8 mouse cellular contexts compared by ENCODE assay signal in the genomic region with DNA sequence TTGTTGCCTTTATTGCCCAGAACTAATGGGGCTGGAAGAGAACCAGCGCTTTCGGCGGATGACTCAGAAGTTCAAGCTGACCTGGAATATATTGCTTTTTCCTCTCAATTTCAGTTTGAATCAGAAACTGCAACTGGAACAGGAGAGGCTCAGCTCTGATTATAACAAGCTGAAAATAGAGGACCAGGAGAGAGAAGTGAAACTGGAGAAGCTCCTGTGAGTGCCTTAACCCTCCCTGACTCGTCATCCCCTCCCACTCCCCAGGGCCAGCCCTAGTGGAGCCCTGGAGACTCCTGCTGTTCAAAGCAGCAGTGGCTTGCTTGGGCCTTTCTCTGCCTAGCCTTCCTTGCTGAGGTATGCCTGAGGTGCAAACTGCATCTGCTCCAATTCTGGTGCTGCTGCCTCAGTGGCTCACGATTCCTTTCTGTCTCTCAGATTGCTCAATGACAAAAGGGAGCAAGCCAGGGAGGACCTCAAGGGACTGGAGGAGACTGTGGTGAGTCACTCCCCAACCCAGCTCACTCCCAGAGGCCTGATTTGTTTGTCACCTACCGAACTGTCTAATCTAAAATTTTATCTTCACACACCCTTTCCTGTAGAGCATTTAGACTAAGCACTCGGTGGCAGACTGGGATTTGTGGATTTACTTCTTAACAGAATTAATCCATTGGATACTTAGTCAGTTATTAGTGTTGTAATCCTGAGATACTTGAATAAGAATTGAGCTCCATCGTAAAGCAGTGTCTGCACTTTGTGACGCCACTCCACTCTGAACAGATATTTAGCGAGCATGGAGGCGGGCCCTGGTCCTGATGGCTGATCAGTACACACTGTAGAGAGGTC. TPM values are rescaled to one million over a fixed set of nuclear protein-coding genes. Genes with fewer than 3 reads are reported as not detected.
A peak's percentile ranks its signal among the peaks of the same experiment; 100 is the strongest.
DNase-seq lines count a peak whose midpoint lies in the region; ATAC-seq and TF ChIP-seq lines count a peak whose summit lies in the region.

No protein-coding gene starts in this region.

- no peak for TF ChIP-seq CTCF in intestine, postnatal 0 days (IDR thresholded peaks at IDR 0.05; ENCODE audit: low read depth)
- no peak for TF ChIP-seq CTCF in thymus, adult 2 months (IDR thresholded peaks at IDR 0.05; ENCODE audit: borderline replicate concordance, control insufficient read depth, extremely low read depth, insufficient read depth, low read length, poor library complexity)

- H3K9me3 ChIP-seq in intestine, postnatal 0 days (ENCODE audit: control insufficient read depth) = no peaks in the 10 kb centered on the region

- H3K27me3 ChIP-seq in intestine, postnatal 0 days (replicated peaks; ENCODE audit: control insufficient read depth, insufficient read depth, low read length) = no peaks in the 10 kb centered on the region
- no peaks in the 10 kb centered on the region for H3K27me3 ChIP-seq in thymus, adult 2 months (ENCODE audit: control insufficient read depth, insufficient read depth, low read length)

- WGBS in intestine, postnatal 0 days = 46% methylated on average over 11 of the region's 11 CpGs
- 73% methylated on average over 11 of the region's 11 CpGs for WGBS in thymus, adult 2 months

- TF ChIP-seq POLR2A in thymus, adult 2 months (IDR thresholded peaks at IDR 0.05; ENCODE audit: control insufficient read depth, extremely low read depth, insufficient read depth, low read length, poor library complexity) = no peak

- no peak for ATAC-seq in intestine, postnatal 0 days
- no peak for ATAC-seq in activated CD4-positive, CD25-positive, alpha-beta regulatory T cell, adult 4 months

- intact Hi-C loops in gastrocnemius, postnatal 14 days (cut with DNase I; ENCODE audit: low total_unique reads) = no loop called here
- intact Hi-C loops in left cerebral cortex, postnatal 4 days (cut with DNase I) = no loop called here

- H3K4me1 ChIP-seq in intestine, postnatal 0 days (replicated peaks; ENCODE audit: control insufficient read depth, insufficient read depth, low read length) = no peaks in the 10 kb centered on the region
- peaks cover 16% of the 10 kb centered on the region for H3K4me1 ChIP-seq in thymus, adult 2 months (replicated peaks; ENCODE audit: control insufficient read depth, insufficient read depth, low read length)

- no peaks in the 10 kb centered on the region for H3K36me3 ChIP-seq in intestine, postnatal 0 days (ENCODE audit: control insufficient read depth, insufficient read depth)
- H3K36me3 ChIP-seq in thymus, adult 2 months (ENCODE audit: control insufficient read depth, insufficient read depth, low read length) = no peaks in the 10 kb centered on the region

- no peak overlapping the region for H3K27ac ChIP-seq in intestine, postnatal 0 days (ENCODE audit: low read depth, low read length)
- no peak overlapping the region for H3K27ac ChIP-seq in thymus, adult 2 months (ENCODE audit: control insufficient read depth, insufficient read depth, low read length)

- H3K9ac ChIP-seq in intestine, postnatal 0 days (ENCODE audit: low read depth, low read length) = no peak overlapping the region

- H3K4me3 ChIP-seq in intestine, postnatal 0 days (ENCODE audit: low read depth, low read length) = no peak overlapping the region
- no peak overlapping the region for H3K4me3 ChIP-seq in thymus, adult 2 months (ENCODE audit: control insufficient read depth, insufficient read depth, low read length)

- peak overlapping the region; percentile 18 for H3K4me2 ChIP-seq in intestine, postnatal 0 days (replicated peaks; ENCODE audit: low read depth)

- peak; percentile 19 for DNase-seq in gastrocnemius, postnatal 14 days
- DNase-seq in gastrocnemius, postnatal 25 days = no peak
- peak; percentile 12 to 16 for DNase-seq in spleen, postnatal 36 days (ENCODE audit: low spot score in 2 of 2)
- DNase-seq in spleen, postnatal 10 days (ENCODE audit: low spot score in 2 of 2) = no peak
- no peak for DNase-seq in left cerebral cortex, postnatal 4 days
- DNase-seq in thymus, adult 2 months = no peak

RNA-seq across cellular contexts. Expression of a gene that starts 43.0 kb away (rescaled TPM):
- not detected for total RNA-seq in gastrocnemius, postnatal 14 days (2021)
- not detected for total RNA-seq in gastrocnemius, postnatal 25 days (2021)
- 0.68 and 0.73 TPM in 2 replicates for polyA plus RNA-seq in intestine, postnatal 0 days (2015; fragmentation: Nextera tagmentation; extraction: Ambion mirVana)
- polyA plus RNA-seq in activated CD4-positive, CD25-positive, alpha-beta regulatory T cell, adult 4 months (2017; shearing (Covaris generic)) = under 1 TPM in 1 of 2 experiments, not detected in 1; 0.47 TPM
- total RNA-seq in left cerebral cortex, postnatal 4 days (2021) = 10 to 100 TPM; 19.3 to 21.4 TPM
- polyA plus RNA-seq in thymus, adult 2 months (2012; rRNA removed) = 5.8 and 6.0 TPM in 2 replicates

Comparison
In these comparisons a context has a peak if more than half of its experiments do, and no peak if none do; other contexts are left out.
1. DNase-seq: peak in gastrocnemius, postnatal 14 days (single experiment) and spleen, postnatal 36 days (2 of 2); none in gastrocnemius, postnatal 25 days (single experiment), spleen, postnatal 10 days (0 of 2), left cerebral cortex, postnatal 4 days (single experiment) and thymus, adult 2 months (single experiment).
2. RNA of a gene that starts 43.0 kb away (total RNA-seq): 19.3 to 21.4 TPM in left cerebral cortex, postnatal 4 days; not detected in gastrocnemius, postnatal 14 days and not detected in gastrocnemius, postnatal 25 days; every median in the first group is over 10 times any median in the second.